Mouse (Mus musculus): ENCODE measurements around the gene Fbxo40.

- TF ChIP-seq CTCF (IDR thresholded peaks at IDR 0.05) = no peak
- TF ChIP-seq EP300 (IDR thresholded peaks at IDR 0.05) = no peak
Observed at GRCm38 (mm10) chr16:36926514-36927447, 63.5 kb downstream of the Fbxo40 start.
